Mouse (Mus musculus): ENCODE results near the gene D930007J09Rik. TPM values are rescaled to one million over a fixed set of nuclear protein-coding genes. Genes with fewer than 3 reads are reported as not detected.

Gene D930007J09Rik
- polyA plus RNA-seq, 3 experiments from 2014 or later = not detected

Other genes with a start within 250 kb of the D930007J09Rik start
- gene Mylk4, start 18.9 kb downstream of the D930007J09Rik start, polyA plus RNA-seq (2017; shearing (Covaris generic)) = not detected
- gene Wrnip1, start 811 bp downstream of the D930007J09Rik start, polyA plus RNA-seq (2017; shearing (Covaris generic)) = 10 to 100 TPM in 1 of 3 experiments, 1 to 10 TPM in 2; 6.4 to 10.0 (median 8.2) TPM
- 10 to 100 TPM; 10.1 to 86.4 (median 28.2) TPM for gene Serpinb1a, start 48.3 kb upstream of the D930007J09Rik start, polyA plus RNA-seq (2017; shearing (Covaris generic))
- gene Serpinb1c, start 95.4 kb upstream of the D930007J09Rik start, polyA plus RNA-seq (2017; shearing (Covaris generic)) = not detected
- 100 to 1,000 TPM in 1 of 3 experiments, 10 to 100 TPM in 2; 33.0 to 109 (median 34.2) TPM for gene Serpinb6b, start 162.4 kb upstream of the D930007J09Rik start, polyA plus RNA-seq (2017; shearing (Covaris generic))
- gene Serpinb9, start 200.4 kb upstream of the D930007J09Rik start, polyA plus RNA-seq (2017; shearing (Covaris generic)) = 10 to 100 TPM; 21.5 to 47.1 (median 22.1) TPM
- under 1 TPM in 1 of 3 experiments, not detected in 2; 0.77 TPM for gene Serpinb9b, start 224.6 kb upstream of the D930007J09Rik start, polyA plus RNA-seq (2017; shearing (Covaris generic))

Data from inflammation-experienced regulatory T-cells, adult 6 months (primary cell).